Mouse (Mus musculus) brain, embryonic 14.5 days (tissue): Measurements from ENCODE around the gene Rufy3.

Source experiments
- CTCF ChIP-seq: fragments of 200-500 bp; IDR thresholded peaks from 2 replicates; pipeline ENCODE4 v1.5.1; 2012; ENCODE audit warnings: inconsistent platforms, mild to moderate bottlenecking, moderate library complexity, borderline replicate concordance; ENCODE audit not compliant: insufficient read depth, insufficient read length; ENCODE audit errors: extremely low read depth
- POLR2A ChIP-seq: fragments of 200-500 bp; IDR thresholded peaks from 2 replicates; pipeline ENCODE4 v1.6.1; 2012; ENCODE audit warnings: mild to moderate bottlenecking, inconsistent platforms, borderline replicate concordance; ENCODE audit not compliant: poor library complexity, insufficient read depth, insufficient read length, severe bottlenecking; ENCODE audit errors: extremely low read depth

GRCm38 (mm10) chr5:88642786-88643185 is 77.9 kb downstream of the Rufy3 start:
- no peak for TF ChIP-seq CTCF
- no peak for TF ChIP-seq POLR2A
